Mouse (Mus musculus): ENCODE results near the gene Cdipt.

Cdipt gene

DNA sequence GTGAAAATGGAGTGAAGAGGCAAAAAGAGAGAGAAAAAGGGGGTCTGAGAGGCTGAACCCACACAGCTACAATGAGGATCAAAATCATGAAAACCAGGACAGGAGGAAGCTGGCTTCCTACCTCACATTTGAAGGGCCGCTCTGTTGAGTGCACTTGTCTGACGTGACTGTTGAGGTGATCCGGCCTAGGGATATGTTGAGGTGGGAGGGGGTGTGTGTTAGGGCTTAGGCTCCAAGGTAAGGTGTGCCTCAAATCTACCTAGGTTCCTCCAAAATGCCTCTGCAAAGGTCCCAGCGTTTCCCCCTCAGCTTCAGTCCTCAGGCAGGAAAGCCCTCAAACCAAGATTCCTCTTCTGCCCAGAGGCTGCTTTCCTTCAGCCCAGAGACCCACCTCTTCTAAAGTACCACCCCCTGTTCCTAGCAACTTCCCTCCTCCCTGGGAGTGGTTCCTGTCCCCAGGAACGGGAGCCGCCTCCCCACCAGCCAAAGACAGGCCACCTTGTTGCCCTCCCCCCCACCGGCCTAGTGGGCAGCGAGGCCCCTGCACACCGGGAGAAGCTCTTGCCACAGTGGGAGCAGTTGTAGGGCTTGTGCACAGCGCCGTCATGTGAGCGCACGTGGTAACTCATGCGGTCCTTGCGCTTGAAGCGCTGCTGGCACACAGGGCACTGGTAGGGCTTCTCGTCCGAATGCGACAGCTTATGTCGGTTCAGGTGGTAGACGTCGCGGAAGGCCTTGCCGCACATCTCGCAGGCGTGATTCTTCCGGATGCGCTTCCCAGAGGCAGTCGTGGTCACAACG, 49.2 kb downstream of the Cdipt start:
- peak; percentile 89 for DNase-seq (ENCODE audit: low read depth)

DNA sequence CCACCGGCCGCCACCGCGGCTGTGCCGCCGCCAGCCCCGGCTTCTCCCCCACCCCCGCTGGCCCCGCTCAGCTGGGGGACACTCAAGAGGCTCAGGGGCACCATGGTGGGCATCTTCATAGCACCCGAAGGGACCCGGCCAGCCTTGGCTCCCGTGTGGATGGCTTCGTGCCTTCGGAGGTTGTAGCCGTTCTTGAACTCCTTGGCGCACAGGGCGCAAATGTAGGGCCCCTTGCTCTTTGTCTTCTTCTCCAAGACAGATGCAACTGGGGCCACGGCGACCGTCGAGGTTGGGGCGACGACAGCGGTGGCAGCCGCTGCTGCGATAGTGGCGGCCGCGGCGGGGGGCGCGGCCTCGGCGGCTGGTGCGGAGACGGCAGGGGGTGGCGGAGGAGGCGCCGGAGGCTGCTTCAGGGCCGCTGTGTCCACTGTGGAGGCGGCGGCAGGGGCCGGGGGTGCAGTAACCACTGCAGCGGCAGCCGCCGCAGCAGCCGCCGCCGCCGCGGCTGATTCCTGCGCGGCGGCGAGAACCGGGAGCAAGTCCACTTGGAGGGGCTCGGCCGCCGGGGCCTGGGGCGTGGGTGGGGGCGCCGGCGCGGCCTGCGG, 49.9 kb downstream of the Cdipt start:
- no peak for DNase-seq (ENCODE audit: low read depth)

DNA sequence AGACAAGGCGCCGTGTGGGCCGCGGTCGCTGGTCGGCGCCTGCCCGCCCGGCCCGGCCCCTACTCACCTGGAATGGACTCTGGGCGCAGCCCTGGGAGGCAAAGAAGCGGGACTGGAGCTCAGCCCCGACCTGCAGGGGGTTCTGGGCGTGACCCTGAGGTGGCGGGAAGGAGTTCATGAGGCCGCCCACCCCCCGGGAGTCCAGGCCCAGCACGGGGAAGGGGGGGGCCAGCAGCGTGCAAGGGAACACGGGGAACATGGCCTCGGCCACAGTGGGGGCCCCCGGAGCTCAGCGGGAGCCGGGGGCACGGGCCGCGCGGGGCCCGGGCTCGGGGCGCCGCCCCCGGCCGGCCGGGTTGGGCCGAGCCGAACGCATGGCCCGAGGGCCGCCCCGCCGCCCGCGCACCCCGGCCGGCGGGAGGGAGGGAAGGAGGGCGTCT, 50.5 kb downstream of the Cdipt start:
- DNase-seq (ENCODE audit: low read depth) = peak; percentile 74

DNA sequence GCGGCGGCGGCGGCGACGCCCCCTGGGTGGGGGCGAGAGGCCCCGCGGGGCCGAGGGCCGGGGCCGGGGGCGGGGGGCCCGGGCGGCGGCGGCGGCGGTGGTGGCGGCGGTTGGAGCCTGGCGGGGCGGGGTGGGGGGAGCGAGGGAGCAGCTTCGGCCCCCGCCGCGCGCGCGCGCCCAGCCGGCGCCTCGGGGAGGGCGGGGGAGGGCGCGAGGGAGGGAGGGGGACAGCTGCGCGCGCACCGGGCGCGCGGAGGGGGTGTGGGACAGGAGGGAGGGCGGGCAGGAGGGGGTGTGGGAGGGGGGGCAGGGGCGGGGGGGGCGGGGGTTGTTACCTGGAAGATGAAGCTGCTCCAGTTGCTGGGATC, 50.9 kb downstream of the Cdipt start:
- DNase-seq (ENCODE audit: low read depth) = no peak

DNA sequence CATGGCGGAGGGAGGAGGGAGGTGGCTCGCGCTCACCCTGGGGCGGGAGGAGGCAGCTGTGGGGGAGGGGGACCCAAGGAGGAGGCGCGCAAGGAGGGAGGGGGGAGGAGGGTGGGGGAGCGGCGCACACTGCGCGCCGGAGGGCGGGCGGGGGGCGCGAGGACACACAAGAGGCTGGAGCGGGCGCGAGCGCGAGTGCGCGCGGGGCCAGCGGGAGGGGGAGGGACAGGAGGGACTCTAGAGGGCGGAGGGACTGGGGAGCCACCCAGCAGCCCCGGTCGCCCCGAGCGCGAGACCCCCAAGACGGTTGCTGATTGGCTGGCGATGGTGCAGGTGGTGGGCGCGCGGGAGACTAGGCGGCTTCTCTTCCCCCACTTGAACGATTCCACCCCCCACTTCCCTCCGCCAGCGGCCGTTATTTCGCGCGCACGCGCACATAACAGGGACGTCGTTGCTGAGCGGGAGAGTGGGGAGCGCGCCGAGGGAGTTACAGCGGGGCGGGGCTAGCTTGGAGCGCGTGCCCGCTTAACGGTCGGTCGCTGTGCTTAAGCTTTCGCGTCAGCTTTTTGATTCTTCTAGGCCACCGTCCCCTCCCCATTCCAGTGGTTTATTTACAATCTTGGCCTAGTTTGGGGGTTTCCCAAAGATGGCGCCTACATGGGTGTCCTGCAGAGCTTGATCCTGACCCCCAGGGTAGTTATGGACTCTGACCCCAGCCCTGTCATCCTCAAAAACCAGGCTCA, 51.4 kb downstream of the Cdipt start, which contains the start of gene Maz:
Maz (minus strand) TSS at position 54 of the 743 bp plus-strand sequence.
- DNase-seq (ENCODE audit: low read depth) = peak; percentile 100

DNA sequence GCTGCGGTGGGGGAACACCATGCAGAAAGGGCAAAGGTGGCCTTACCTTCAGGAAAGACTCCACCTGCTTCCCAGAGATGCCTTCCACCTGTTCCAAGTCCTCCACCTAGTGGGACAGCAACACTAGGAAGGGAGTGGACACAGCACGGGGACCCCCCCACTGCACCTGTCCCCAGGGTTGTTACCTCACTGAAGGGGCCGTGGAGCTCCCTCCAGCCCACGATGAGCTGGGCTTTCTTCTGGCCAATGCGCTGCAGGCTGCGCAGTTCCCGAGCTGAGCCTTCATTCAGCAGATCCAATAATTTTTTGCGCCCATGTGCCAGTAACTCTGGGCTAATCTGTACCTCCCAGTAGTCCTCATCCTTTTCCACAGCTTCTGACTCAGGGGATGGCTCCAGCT, 52.2 kb downstream of the Cdipt start:
- DNase-seq (ENCODE audit: low read depth) = no peak

Data from induced T-regulatory cell, adult 2 months (primary cell).